Mouse (Mus musculus): ENCODE data around the gene Bnc2.

Bnc2 gene

DNA sequence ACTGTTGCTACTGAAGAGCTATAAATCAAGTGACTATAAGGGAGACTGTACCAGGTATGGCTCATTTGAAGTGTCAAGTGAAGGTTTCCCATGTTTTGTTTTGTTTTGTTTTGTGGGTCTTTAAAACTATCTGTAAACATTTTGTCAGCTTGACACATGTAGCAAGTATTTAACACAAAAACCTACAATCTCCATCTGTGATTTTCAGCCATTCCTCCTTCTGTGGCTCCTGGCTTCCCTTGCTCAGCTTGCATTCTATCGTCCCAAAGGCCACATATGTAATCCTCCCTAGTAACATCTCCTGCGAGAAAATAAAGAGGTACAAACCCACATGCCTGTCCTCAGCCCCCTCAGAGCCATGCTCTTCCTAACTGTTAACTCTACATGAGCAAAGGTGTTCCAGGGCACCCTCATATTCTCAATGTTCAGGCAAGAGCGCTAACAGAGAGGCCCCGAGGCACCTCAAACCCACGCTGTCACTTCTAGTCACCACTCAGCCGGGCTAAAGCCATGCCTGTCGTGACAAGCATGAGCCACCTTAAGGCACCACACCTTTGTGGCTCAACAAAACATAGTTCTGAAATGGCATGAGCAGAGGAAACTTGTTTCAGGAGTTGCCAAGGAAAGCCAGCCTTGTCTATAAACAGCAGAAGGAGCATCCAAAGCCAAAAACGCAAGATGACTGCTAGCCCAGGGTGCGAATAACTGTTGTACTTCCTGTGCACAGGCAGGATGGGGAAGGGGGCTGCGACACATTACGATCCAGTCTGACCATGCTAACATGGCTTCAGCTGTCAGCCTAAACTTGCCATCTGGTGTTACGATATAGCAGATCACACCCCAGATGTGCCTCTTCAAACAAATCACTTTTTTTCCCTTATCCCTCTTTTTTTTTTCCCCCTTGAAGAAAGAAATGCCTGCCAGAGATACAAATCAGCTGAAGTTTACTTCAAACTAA is 42.0 kb downstream of the Bnc2 start:
- DNase-seq (ENCODE audit: low spot score in 2 of 2): no peak

DNA sequence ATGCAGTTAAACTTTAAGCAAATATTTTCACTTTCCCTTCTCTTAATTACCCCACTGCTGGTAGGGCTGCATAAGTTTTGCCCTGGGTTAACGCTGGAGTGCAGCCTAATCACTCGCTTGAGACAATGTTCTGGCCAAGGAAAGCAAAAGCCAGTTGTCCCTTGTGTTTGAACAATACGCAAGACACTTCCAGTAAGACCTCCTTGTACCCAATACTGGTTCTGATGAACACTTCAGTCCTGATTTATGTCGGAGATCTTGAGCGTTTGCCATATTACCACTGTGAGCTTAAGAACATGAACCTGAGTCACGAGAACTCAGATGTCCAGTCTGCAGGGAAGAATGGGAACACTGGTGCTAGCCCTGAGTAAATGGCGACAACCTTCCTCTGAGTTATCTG is 47.5 kb downstream of the Bnc2 start:
- no peak for DNase-seq (ENCODE audit: low spot score in 2 of 2)

DNA sequence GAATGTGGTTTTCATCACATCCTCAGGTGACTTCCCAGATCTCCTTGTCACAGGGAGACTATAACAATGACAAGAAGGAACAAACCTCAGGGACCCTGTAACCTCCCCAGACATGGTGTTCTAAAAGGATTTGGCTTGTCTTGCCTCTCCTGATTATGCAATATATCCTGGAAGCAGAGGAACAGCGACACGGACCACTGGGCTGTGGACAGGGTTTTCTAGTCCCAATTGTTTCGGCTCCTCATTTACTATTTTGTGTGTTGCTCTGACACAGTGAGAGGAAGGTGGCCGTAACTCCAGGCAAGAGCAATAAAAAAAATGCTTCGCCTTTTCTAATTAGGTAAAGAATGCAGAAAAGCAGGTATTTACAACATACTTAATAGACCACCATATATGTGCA is 51.8 kb downstream of the Bnc2 start:
- DNase-seq (ENCODE audit: low spot score in 2 of 2): no peak

DNA sequence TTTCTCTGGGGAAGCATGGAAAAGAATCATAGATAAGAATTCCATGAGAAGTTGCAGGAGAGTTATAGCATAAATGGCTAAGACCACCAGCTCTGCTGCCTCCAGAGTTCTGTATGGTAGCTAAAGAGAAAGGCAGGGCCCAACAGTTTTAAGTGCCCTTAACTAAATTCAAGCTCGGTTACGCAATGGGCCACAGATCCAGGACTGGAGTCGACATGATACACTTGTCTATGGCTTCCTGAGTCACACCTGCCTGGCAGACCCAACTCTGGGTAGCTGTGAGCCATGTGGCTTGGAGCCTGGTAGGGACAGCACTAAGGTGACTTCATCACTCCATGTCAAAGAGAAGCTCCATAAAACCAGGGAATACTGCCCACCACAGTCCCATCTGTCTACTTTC is 53.3 kb downstream of the Bnc2 start:
- no peak for DNase-seq (ENCODE audit: low spot score in 2 of 2)

DNA sequence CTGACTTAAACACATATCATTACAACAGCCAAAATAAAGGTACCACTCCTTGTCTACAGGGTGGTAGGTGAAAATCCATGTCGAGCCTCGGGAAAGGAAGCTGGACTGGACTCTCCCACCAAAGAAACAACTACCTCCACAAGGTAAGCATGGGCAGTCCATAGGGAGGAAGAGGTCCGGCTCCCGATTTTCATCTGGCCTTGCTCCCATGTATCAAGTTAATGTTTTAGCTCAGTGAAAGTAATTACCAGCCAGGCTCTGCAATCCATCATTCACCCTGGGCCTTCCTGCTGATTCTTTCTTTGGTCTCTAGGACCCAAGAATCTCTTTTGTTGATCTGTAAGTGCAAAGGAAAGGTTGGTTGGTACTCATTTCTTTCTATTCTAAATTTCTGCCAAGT is 65.2 kb downstream of the Bnc2 start:
- no peak for DNase-seq (ENCODE audit: low spot score in 2 of 2)

DNA sequence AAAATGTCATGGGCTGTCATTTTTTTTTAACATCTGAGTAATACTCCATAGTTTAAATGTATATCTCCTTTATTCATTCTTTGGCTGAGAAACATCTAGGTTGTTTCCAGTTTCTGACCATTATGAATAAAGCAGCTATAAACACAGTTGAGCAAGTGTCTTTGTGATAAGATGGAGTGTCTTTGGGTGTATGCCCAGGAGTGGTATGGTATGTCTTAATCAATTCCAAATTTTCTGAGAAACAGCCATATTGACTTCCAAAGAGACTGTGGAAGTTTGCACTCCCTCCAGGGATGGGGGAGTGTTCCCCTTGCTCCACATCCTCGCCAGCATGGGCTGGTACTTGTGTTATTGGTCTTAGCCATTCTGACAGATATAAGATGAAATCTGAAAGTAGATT is 70.6 kb downstream of the Bnc2 start:
- DNase-seq (ENCODE audit: low spot score in 2 of 2): no peak

DNA sequence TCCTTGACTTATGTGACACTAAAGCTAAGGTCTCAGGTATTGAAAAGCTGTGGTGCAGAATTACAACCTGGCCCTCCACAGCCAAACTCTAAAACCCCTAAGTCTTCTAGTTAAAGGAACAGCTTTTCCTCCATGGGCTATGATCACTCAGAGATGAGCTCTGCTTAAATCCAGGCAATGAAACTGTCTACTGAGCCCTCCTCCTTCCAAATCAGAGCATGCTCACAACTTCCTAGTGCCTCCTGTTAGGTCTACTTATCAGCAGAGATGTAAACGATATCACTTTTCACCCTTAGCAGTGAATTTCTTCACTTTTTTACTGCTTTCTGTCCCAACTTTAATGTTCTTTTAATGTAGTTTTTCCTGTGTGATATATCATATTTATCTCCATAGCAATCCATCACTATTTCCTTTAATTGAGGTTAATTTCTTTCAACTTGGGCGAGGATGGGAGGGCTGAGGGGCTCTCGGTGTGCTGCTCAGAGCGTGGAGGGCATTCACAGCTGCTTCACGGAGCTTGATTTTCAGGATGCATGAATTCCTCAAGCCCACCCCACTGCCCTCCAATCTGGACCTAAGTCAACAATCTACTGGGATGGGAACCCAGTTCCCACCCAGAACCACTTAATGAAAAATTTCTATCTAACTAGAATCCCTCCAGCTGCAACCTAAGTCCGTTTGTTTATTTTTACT is 94.7 kb downstream of the Bnc2 start:
- DNase-seq (ENCODE audit: low spot score in 2 of 2): no peak

DNA sequence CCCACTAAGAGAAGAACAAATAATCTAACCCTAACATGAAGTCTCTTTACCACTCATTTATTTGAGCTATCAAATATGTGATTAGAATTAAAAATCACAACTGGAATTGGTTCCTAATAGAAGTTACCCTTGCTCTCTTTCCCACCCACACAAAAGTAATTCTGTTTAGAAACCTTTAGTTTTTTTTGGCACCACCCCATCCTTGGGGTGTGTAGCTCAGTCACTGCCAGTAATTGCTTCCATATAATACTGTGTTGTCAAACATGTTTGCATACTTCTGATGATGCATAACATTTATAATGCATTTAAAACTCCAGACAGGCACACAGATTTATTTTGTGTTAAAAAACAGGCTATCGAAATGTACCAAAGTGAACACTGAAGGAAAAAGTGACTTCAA is 96.8 kb downstream of the Bnc2 start:
- no peak for DNase-seq (ENCODE audit: low spot score in 2 of 2)

DNA sequence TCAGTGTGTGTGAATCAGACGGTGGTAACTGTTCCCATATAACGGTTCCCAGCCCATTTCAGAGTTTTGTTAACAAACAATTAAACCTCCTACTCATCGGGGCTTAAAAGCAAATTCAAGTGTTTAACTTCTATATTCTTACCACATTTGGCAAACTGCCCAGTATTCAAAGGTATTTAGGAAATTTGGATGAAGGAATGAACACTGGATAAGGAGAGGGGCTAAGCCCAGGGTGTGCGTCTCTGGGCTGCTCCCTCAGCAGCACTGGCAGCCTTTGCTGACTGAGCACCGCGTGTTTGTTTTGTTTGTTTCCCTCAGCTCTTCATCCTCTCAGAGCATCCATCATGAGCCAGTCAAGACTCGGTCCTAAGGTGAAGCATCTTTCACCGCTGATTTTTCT is 109.0 kb downstream of the Bnc2 start:
- no peak for DNase-seq (ENCODE audit: low spot score in 2 of 2)

DNA sequence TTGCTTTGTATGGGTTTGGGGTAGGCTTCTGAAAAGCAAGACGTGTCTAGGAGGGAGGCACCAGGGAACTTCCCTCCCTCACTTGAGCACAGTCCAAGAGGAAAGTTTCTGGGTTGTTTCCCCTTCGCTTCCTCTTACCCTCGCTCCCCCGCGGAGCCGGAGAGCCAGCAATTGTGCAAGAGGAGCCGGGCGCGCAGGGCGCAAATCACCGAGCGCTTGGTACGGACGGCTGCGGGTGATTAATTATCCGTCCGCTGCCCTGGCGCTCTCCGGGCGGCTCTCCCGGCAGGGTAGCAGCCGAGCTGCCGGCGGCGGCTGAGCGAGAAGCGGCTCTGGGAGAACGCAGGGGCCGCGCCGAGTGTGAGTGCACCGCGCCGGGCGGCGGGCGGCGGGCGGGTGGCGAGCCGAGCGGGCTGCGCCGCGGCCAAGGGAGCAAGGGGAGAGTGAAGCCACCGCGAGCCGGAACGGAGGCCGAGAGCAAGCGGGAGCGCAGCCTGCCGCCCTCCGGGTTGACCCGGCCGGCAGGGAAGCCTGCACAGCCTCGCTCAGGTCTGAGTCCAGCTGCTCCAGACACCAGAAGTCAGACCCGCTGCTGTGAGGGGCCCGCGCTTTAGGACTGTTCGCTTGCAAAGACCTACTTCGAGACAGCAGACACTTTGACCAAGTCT is 129.7 kb downstream of the Bnc2 start:
- peak in 1 of 2 experiments; percentile 31 for DNase-seq (ENCODE audit: low spot score in 2 of 2)

DNA sequence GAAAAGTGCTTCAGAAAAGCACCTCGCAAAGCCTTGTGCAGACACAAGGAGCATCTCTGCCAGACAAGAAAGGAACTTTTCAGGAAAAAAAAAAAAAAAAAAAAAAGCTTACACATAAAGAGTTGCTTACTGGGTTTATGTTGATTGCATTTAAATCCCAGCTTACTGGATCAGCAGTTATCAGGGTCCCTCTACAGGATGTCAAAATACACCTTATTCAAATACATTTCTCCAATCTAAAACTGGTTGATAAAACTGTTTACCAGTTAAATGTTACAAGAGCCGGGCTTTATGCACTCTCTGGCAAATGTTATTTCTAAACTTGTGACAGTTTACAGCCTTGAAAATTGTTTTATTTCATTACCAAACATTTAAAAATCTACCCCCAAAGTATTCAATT is 130.4 kb downstream of the Bnc2 start:
- no peak for DNase-seq (ENCODE audit: low spot score in 2 of 2)

DNA sequence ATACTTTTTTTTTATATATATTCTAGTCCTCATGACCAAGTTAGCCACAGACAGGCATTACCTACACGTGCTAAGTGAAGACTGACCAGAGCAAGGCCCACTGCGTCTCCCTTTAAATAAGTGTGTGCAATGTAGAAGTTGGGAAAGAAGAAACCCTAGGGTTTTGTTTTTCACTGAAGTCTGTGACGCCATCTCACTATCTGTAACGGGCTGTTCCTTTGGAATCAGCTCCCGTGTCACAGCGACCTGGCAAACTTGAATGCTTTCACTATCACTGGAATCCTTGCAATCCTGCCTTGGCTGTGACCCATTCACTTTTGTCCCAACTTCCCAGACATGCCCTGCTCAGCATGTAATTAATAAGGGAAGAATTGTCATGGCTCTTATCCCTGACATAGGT is 134.5 kb downstream of the Bnc2 start:
- no peak for DNase-seq (ENCODE audit: low spot score in 2 of 2)

DNA sequence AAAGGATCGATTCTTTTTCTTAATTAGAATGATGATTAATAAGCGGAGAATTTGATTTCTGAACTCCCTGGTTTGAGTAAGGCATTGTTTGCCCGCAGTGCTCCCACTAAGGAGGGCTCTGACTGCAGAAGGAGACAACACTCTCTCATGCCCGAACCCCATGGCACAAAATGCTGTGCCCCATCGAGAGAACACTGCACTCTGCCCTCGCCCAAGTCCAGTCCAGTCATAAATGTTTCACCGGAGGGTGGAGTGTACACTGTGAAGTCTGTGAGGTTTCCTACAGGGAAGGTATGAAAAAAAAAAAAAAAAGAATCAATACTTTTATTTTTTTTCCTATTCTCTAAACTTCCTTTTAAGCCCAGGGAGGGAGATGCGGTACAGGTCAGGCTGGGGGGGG is 135.7 kb downstream of the Bnc2 start:
- no peak for DNase-seq (ENCODE audit: low spot score in 2 of 2)

DNA sequence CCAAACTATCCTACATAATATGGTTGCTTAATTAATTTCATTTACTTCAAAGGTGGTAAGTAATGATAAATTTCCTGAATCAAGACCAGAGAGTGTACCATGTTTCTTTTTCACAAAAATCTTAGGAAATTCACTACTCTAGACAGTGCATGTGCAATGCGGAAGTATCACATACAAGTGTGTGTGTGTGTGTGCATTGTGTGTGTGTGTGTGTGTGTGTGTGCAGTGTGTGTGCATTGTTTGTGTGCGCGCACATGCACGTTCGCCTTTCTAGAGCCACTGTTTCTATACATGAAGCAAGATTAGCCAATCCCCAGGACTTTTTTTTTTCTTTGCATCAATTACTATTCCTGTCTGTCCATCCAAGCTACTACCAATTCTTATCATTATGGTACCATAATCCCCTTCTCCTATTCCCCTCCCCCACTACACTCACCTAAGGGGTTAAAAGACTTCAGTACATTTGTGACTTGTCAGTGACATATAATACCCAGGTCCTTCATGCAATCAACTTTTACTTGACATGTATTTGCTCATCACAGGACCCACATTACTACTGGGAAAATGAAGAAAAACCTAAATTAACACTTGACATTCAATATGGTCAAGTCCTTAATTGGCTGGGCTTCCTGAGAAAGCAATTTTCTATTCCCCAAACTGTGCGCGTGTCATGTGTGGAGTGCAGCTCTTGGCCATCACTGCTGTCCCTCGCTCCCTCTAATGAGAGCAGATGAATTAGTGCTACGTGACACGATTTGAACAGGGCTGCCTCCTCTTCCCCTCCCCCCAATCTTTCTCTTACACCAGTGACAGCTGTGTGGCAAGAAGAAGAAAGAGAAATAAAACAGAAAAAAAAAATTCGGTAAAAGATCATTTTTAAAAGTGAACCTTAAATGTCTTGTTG is 145.9 kb downstream of the Bnc2 start:
- no peak for DNase-seq (ENCODE audit: low spot score in 2 of 2)

DNA sequence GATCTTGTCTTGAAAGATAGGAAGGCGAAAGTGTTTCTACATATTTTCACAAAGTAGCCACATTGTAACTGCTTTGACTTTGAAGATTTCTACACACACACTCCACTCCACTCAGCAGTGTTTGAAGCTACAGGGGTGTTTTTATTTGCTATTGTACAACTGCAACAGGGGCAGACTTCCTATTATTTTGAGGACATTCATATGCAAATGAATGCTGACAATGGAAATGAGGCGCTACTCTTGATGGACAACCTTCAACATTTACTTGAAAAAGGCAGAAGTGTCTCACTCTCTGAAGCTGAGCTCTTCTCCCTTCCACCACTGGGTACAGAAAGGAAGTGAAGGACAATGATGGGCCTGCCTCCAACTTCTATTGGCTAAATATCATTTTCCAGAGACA is 146.7 kb downstream of the Bnc2 start:
- no peak for DNase-seq (ENCODE audit: low spot score in 2 of 2)

DNA sequence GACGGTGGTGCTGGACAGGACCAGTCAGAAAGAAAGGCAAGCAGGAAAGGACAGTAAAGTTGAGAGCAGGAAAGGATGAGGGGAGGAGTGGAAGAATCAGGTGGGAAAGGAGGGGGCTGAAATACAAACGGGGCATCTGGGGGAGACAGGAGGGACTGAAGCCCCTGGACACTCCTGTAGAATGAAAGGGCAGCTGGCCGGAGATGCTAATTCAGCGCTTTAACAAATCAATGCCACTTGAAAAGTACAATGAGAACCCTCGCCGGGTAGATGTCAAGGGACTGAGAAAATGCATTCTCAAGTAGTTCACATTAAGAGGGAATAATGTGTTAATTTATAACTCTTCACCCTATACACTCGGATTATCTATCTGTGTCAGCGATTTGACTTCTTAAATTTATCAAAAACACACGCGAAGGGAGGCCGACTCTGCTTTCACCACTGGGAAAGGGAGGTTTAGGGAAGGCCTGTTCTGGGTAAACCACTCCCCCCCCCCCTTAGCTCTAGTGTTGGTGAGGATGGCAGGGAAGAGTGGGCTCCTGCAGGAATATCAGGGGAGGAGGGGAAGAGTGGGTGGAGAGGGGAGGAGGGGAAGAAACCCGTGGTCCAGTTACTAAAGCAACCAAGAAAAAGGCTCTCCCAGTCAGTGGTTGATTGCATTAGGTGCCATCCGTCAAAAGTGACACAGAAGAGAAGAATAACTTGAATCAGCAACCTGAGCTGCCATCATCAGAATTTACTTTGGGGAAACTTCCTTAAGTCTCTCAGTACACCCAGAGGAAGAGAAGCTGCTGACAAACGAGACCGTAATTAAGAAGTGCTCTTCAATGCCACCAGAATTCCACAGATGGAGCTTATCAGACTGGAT is 147.8 kb downstream of the Bnc2 start:
- DNase-seq (ENCODE audit: low spot score in 2 of 2): no peak

DNA sequence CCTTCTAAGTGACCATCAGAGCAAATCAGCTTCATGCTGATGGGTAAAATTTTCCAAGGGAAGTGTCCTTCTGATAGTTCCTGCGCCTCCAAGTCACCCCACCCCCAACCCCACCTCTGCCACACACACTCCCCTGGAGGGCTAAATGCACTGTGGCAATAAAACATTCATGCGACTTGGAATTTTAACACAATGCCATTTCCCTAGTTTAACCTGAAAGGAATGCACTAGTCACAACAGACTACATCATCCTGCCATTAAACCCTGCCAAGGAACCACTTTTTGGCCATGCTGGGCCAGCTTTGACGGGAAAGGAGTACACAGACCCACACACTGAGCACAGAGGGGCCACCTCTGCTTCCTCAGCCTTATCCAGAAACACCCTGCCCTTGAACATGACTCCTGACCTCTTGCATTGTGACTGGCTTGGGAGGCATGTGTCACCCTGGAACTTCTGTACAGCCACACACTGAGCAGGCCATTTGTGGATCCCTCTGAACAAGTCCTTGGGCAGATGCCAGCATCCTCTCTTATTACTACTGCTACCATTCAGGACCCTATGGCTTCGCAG is 151.3 kb downstream of the Bnc2 start:
- no peak for DNase-seq (ENCODE audit: low spot score in 2 of 2)

DNA sequence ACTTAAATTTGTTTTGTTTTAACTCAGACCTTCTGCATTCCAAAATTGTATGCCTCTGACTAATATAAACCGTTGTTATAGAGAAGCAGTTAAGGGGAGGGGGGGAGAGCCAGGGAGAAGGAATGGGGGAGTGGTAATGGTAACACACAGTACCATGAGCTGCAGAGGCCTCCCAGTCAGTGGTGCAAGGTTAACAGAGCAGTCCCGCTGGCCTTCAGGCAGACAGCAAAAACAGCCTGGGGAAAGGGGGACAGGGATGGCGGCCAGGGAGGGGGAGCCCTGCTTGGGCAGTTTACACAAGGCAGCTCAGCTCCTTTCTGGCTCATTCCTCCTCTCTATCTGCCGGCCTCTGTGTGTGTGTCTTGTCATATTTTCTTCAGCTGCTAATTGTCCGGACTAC is 151.9 kb downstream of the Bnc2 start:
- no peak for DNase-seq (ENCODE audit: low spot score in 2 of 2)

DNA sequence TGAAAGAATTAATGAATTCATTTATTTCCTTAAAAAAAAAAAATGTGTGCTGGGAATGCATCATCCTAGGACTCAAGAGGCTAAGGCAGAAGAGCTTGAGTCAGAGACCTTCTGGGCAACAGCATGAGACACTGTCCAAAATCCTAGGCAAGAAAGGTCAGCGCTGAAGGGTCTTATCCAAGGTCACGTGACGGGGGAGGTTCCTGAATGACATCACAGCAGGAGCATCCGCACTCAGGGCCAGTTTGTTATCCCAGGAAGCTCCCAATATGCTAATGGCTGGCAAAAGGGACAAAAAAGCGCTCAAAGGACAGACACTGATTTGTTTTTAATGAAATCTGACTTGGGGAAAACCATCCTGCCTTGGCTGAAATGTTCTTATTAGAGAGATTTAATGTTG is 153.5 kb downstream of the Bnc2 start:
- no peak for DNase-seq (ENCODE audit: low spot score in 2 of 2)

DNA sequence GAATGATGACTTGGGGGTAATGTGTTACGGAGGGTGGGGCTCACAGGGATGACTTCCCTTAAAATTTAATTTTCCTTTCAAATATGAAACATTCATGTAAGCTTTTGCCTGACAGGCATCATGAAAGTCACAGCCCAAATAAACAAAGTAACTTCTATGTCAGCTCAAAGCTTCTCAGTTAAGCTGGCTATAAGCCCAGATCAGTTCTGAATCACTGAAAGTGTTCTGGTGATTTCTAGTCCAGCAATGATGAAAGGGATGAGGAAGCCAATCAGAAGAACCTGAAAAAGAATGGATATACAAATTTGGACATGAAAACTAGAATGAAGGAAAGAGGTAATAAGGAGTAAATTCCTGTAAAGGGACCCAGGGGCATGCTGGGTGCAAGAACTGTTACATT is 164.6 kb downstream of the Bnc2 start:
- no peak for DNase-seq (ENCODE audit: low spot score in 2 of 2)
